Mouse (Mus musculus): Measurements from ENCODE around the gene Ppia. TPM values are rescaled to one million over a fixed set of nuclear protein-coding genes. Genes with fewer than 3 reads are reported as not detected.
"Not testable (repeated sequence)": the region's sequence is repeated elsewhere in the genome, so short reads cannot be mapped to it uniquely, and the experiment has no call there.

Ppia gene
- total and polyA plus RNA-seq, 2 experiments = 472 to 1,424 TPM

GRCm38 (mm10) chr11:6417490-6417889 is 2.2 kb downstream of the Ppia start:
- Histone ChIP-seq H3K27me3 (ENCODE audit: control insufficient read depth, insufficient read depth, low read length) (no peaks in the 10 kb centered on the region), H3K79me2 (ENCODE audit: control insufficient read depth, insufficient read depth, low read length) (peaks cover 11% of the 10 kb centered on the region), H3K36me3 (ENCODE audit: control insufficient read depth, insufficient read depth, low read length) (peaks cover 27% of the 10 kb centered on the region), H3K27ac (replicated peaks; ENCODE audit: insufficient read depth, low read depth, low read length) (no peak overlapping the region), H3K9ac (ENCODE audit: low read depth, low read length) (no peak overlapping the region), H3K4me1 (ENCODE audit: control insufficient read depth, insufficient read depth, low read length) (peaks cover 14% of the 10 kb centered on the region), H3K4me3 (ENCODE audit: insufficient read depth, low read depth, low read length) (peak overlapping the region; percentile 19; the same call in 1 of the 2 replicates)
- TF ChIP-seq CTCF (IDR thresholded peaks at IDR 0.05; ENCODE audit: low read depth, low read length) (no peak), POLR2A (IDR thresholded peaks at IDR 0.05; ENCODE audit: extremely low read depth, insufficient read depth, low read length) (no peak)
- DNase-seq (ENCODE audit: extremely low read depth, low read depth, low spot score) = no peak

- H3K36me3 ChIP-seq (ENCODE audit: control insufficient read depth, insufficient read depth, low read length) = peaks cover 27% of the 10 kb centered on the region
- 88% methylated on average over 5 of the region's 5 CpGs for WGBS
- H3K79me2 ChIP-seq (ENCODE audit: control insufficient read depth, insufficient read depth, low read length) = peaks cover 11% of the 10 kb centered on the region
- H3K27ac ChIP-seq (replicated peaks; ENCODE audit: insufficient read depth, low read depth, low read length) = no peak overlapping the region
- DNase-seq (ENCODE audit: extremely low read depth, low read depth, low spot score) = no peak
- H3K4me1 ChIP-seq (ENCODE audit: control insufficient read depth, insufficient read depth, low read length) = peaks cover 14% of the 10 kb centered on the region
- no peak for TF ChIP-seq CTCF (IDR thresholded peaks at IDR 0.05; ENCODE audit: low read depth, low read length)
- no peak for TF ChIP-seq POLR2A (IDR thresholded peaks at IDR 0.05; ENCODE audit: extremely low read depth, insufficient read depth, low read length)
- no peak overlapping the region for H3K4me3 ChIP-seq (ENCODE audit: insufficient read depth, low read depth, low read length)
- no peaks in the 10 kb centered on the region for H3K27me3 ChIP-seq (ENCODE audit: control insufficient read depth, insufficient read depth, low read length)
- no peak overlapping the region for H3K9ac ChIP-seq (ENCODE audit: low read depth, low read length)
Measured at GRCm38 (mm10) chr11:6418751-6419150, 3.5 kb downstream of the Ppia start.

GRCm38 (mm10) chr11:6419156-6419555 is 3.9 kb downstream of the Ppia start:
- 73% methylated on average over 4 of the region's 4 CpGs for WGBS
- peaks cover 27% of the 10 kb centered on the region for H3K36me3 ChIP-seq (ENCODE audit: control insufficient read depth, insufficient read depth, low read length)
- not testable (repeated sequence) for H3K27ac ChIP-seq (replicated peaks; ENCODE audit: insufficient read depth, low read depth, low read length)

GRCm38 (mm10) chr11:6420283-6420703 is 5.0 kb downstream of the Ppia start:
- H3K36me3 ChIP-seq (ENCODE audit: control insufficient read depth, insufficient read depth, low read length) = peaks cover 30% of the 10 kb centered on the region
- 3% methylated on average over 1 of the region's 1 CpGs for WGBS
- DNase-seq (ENCODE audit: extremely low read depth, low read depth, low spot score) = peak; percentile 63
- no peak overlapping the region for H3K4me3 ChIP-seq (ENCODE audit: insufficient read depth, low read depth, low read length)
- no peaks in the 10 kb centered on the region for H3K27me3 ChIP-seq (ENCODE audit: control insufficient read depth, insufficient read depth, low read length)
- peaks cover 11% of the 10 kb centered on the region for H3K79me2 ChIP-seq (ENCODE audit: control insufficient read depth, insufficient read depth, low read length)
- peaks cover 9% of the 10 kb centered on the region for H3K4me1 ChIP-seq (ENCODE audit: control insufficient read depth, insufficient read depth, low read length)
- no peak overlapping the region for H3K9ac ChIP-seq (ENCODE audit: low read depth, low read length)
- H3K27ac ChIP-seq (replicated peaks; ENCODE audit: insufficient read depth, low read depth, low read length) = no peak overlapping the region
- TF ChIP-seq CTCF (IDR thresholded peaks at IDR 0.05; ENCODE audit: low read depth, low read length) (no peak), POLR2A (IDR thresholded peaks at IDR 0.05; ENCODE audit: extremely low read depth, insufficient read depth, low read length) (no peak)

More at GRCm38 (mm10) chr11:6419156-6419555, 3.9 kb downstream of the Ppia start:
- not testable (repeated sequence) for H3K27me3 ChIP-seq (ENCODE audit: control insufficient read depth, insufficient read depth, low read length); H3K9ac ChIP-seq (ENCODE audit: low read depth, low read length); H3K4me3 ChIP-seq (ENCODE audit: insufficient read depth, low read depth, low read length); DNase-seq (ENCODE audit: extremely low read depth, low read depth, low spot score)
- peaks cover 11% of the 10 kb centered on the region for H3K79me2 ChIP-seq (ENCODE audit: control insufficient read depth, insufficient read depth, low read length)
- H3K4me1 ChIP-seq (ENCODE audit: control insufficient read depth, insufficient read depth, low read length) = peaks cover 14% of the 10 kb centered on the region

GRCm38 (mm10) chr11:6420722-6421350 is 5.6 kb downstream of the Ppia start:
- no peak overlapping the region for H3K4me3 ChIP-seq (ENCODE audit: insufficient read depth, low read depth, low read length)
- no peak overlapping the region for H3K27ac ChIP-seq (replicated peaks; ENCODE audit: insufficient read depth, low read depth, low read length)
- 87% methylated on average over 2 of the region's 2 CpGs for WGBS
- H3K36me3 ChIP-seq (ENCODE audit: control insufficient read depth, insufficient read depth, low read length) = peaks cover 32% of the 10 kb centered on the region
- no peaks in the 10 kb centered on the region for H3K27me3 ChIP-seq (ENCODE audit: control insufficient read depth, insufficient read depth, low read length)
- TF ChIP-seq POLR2A (IDR thresholded peaks at IDR 0.05; ENCODE audit: extremely low read depth, insufficient read depth, low read length) (no peak), CTCF (IDR thresholded peaks at IDR 0.05; ENCODE audit: low read depth, low read length) (no peak)
- peaks cover 9% of the 10 kb centered on the region for H3K4me1 ChIP-seq (ENCODE audit: control insufficient read depth, insufficient read depth, low read length)
- DNase-seq (ENCODE audit: extremely low read depth, low read depth, low spot score) = no peak
- H3K79me2 ChIP-seq (ENCODE audit: control insufficient read depth, insufficient read depth, low read length) = peaks cover 10% of the 10 kb centered on the region
- no peak overlapping the region for H3K9ac ChIP-seq (ENCODE audit: low read depth, low read length)

- H3K4me1 ChIP-seq (ENCODE audit: control insufficient read depth, insufficient read depth, low read length) = peaks cover 4% of the 10 kb centered on the region
- peak; percentile 51 for DNase-seq (ENCODE audit: extremely low read depth, low read depth, low spot score)
- H3K36me3 ChIP-seq (ENCODE audit: control insufficient read depth, insufficient read depth, low read length) = peaks cover 51% of the 10 kb centered on the region
- H3K27ac ChIP-seq (replicated peaks; ENCODE audit: insufficient read depth, low read depth, low read length) = peak overlapping the region; percentile 27; the same call in 1 of the 2 replicates
- no peaks in the 10 kb centered on the region for H3K27me3 ChIP-seq (ENCODE audit: control insufficient read depth, insufficient read depth, low read length)
- peaks cover 5% of the 10 kb centered on the region; the same call in 1 of the 2 replicates for H3K79me2 ChIP-seq (ENCODE audit: control insufficient read depth, insufficient read depth, low read length)
- TF ChIP-seq CTCF (IDR thresholded peaks at IDR 0.05; ENCODE audit: low read depth, low read length) (no peak), POLR2A (IDR thresholded peaks at IDR 0.05; ENCODE audit: extremely low read depth, insufficient read depth, low read length) (no peak)
- no peak overlapping the region for H3K4me3 ChIP-seq (ENCODE audit: insufficient read depth, low read depth, low read length)
- 47% methylated on average over 7 of the region's 7 CpGs for WGBS
- no peak overlapping the region for H3K9ac ChIP-seq (ENCODE audit: low read depth, low read length)
Measured at GRCm38 (mm10) chr11:6430186-6430585, 14.9 kb downstream of the Ppia start.
